Mouse (Mus musculus) CH12F3 (cell line): ENCODE results near the gene Lmtk2.

Experiments
- in situ Hi-C: fragments of 300-500 bp; cut with MboI; formaldehyde crosslinking; loops from 2 replicates; pipeline ENCODE4 v1.14.3; 2020; ENCODE audit warnings: low sequenced_read_pairs

Lmtk2 gene

GRCm38 (mm10) chr5:144207478-144207877, 107.2 kb downstream of the Lmtk2 start:
- in situ Hi-C loops: no loop called here

DNA sequence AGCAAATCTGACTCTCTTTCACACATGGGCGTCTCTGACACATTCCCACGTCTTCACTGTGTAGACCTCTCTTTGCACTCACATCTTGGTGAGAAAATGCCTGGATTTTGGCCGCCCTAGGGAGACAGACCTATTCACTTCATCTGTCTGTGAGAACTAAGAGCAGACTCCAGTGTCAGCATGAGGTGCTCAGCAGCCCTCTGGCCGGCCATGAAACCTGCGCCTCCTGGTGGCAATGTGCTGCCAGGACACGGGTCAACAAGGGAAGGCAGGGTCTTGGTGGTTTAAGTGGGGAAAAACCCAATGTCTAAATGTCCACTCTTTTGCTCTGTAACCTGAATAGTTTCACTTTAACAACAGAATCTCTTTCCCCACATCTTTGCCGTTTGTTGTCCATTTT, 114.2 kb downstream of the Lmtk2 start:
- in situ Hi-C loops: no loop called here

DNA sequence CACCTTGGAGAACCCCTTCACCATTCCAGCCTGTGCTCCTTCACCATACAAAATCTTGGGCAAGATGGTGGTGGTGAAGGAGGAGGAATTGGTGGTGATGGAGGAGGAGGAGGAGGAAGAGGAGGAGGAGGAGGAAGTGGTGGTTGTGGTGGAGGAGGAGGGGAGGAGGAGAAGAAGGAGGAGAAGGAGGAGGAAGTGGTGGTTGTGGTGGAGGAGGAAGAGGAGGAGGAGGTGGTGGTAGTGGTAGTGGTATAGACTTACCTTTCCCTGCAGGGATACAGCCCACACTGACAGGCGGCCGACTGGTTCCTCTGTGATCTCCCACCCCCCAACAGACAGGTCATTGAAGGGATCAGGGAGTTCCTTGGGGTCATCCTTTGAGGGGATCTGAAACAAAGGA, 115.8 kb downstream of the Lmtk2 start:
- in situ Hi-C loops: no loop called here

- in situ Hi-C loops: no loop called here
Observed at GRCm38 (mm10) chr5:144218061-144218460, 117.8 kb downstream of the Lmtk2 start.

GRCm38 (mm10) chr5:144219306-144219705, 119.1 kb downstream of the Lmtk2 start:
- in situ Hi-C loops: no loop called here

GRCm38 (mm10) chr5:144219936-144220335, 119.7 kb downstream of the Lmtk2 start:
- in situ Hi-C loops: no loop called here

GRCm38 (mm10) chr5:144221305-144221704, 121.1 kb downstream of the Lmtk2 start:
- in situ Hi-C loops: no loop called here

GRCm38 (mm10) chr5:144222811-144223502, 122.7 kb downstream of the Lmtk2 start:
- in situ Hi-C loops: no loop called here

GRCm38 (mm10) chr5:144223503-144223862, 123.2 kb downstream of the Lmtk2 start, which contains the start of gene Tecpr1:
Gene Tecpr1, minus strand, starts transcription at chr5:144223615.
- in situ Hi-C loops: no loop called here

- in situ Hi-C loops: no loop called here
Observed at GRCm38 (mm10) chr5:144223899-144224816, 123.9 kb downstream of the Lmtk2 start.

GRCm38 (mm10) chr5:144226220-144226619, 126.0 kb downstream of the Lmtk2 start:
- in situ Hi-C loops: loop anchor here (25.0 kb wide), 1 partner anchor 511 kb away; no protein-coding TSS in a partner anchor

- in situ Hi-C loops: loop anchor here (25.0 kb wide), 1 partner anchor 507 kb away; no protein-coding TSS in a partner anchor
Observed at GRCm38 (mm10) chr5:144230216-144230615, 130.0 kb downstream of the Lmtk2 start.

- in situ Hi-C loops: loop anchor here (25.0 kb wide), 1 partner anchor 506 kb away; no protein-coding TSS in a partner anchor
Observed at GRCm38 (mm10) chr5:144231410-144231809, 131.2 kb downstream of the Lmtk2 start.

- in situ Hi-C loops: loop anchor here (25.0 kb wide), 1 partner anchor 505 kb away; no protein-coding TSS in a partner anchor
Observed at GRCm38 (mm10) chr5:144232531-144232930, 132.3 kb downstream of the Lmtk2 start.

GRCm38 (mm10) chr5:144234222-144234621, 134.0 kb downstream of the Lmtk2 start:
- in situ Hi-C loops: loop anchor here (25.0 kb wide), 1 partner anchor 503 kb away; no protein-coding TSS in a partner anchor

- in situ Hi-C loops: loop anchor here (25.0 kb wide), 1 partner anchor 503 kb away; no protein-coding TSS in a partner anchor
Observed at GRCm38 (mm10) chr5:144234714-144235113, 134.5 kb downstream of the Lmtk2 start.
